Mouse (Mus musculus): Measurements from ENCODE around the gene Usf1. TPM values are rescaled to one million over a fixed set of nuclear protein-coding genes. Genes with fewer than 3 reads are reported as not detected.
A peak's percentile ranks its signal among the peaks of the same experiment; 100 is the strongest.

Gene Usf1
- polyA plus RNA-seq, 1 experiment from 2014 or later, result 127 TPM

DNA sequence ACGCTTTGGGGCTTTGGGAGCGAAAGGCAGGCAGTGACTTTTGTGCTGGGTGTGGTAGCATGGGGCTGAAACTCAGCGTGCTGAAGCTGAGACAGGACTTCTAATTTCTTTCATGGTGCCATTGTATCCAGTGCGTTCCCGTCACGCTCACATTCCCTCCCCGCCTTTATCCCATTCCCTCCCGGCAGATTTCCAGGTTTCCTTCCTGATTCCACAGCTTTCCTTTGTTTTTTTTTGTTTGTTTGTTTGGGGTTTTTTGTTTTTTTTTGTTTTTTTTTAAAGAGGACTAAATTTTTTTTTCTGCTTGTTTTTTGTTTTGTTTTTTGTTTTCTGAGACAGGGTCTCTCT, 31.3 kb downstream of the Usf1 start:
- peaks cover 5% of the 10 kb centered on the region; the same call in 1 of the 2 replicates for H3K36me3 ChIP-seq
- no peak for DNase-seq (ENCODE audit: low spot score)
- peaks cover 42% of the 10 kb centered on the region for H3K4me1 ChIP-seq
- no peaks in the 10 kb centered on the region for H3K9me3 ChIP-seq (replicated peaks)
- 82% methylated on average over 8 of the region's 8 CpGs for WGBS
- peaks cover 26% of the 10 kb centered on the region for H3K27me3 ChIP-seq (ENCODE audit: low read depth, poor library complexity, severe bottlenecking)
- 0 out of 2 replicates have a peak overlapping the region, but pooled peaks have one; percentile 27 for H3K27ac ChIP-seq
- H3K4me3 ChIP-seq, result no peak overlapping the region

DNA sequence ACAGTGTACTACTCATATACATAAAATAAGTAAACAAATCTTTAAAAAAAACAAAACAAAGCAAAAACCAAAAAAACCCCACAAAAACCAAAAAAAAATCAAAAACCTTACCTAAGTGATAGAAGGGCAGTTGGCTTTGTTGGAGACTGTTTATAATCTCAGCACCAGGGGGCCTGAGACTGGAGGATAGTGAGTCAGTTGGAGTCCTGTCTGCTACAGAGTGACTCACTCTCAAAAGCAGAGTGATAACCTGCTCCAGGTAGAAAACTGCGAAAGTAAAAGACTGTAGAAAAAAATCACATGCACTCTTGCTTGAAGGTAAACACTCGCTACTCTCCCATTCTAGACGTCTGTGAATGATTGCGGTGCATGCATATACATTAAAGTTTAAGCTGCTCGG, 33.9 kb downstream of the Usf1 start:
- Histone ChIP-seq H3K27ac (no peak overlapping the region), H3K27me3 (ENCODE audit: low read depth, poor library complexity, severe bottlenecking) (no peaks in the 10 kb centered on the region), H3K4me1 (peaks cover 16% of the 10 kb centered on the region), H3K9me3 (replicated peaks) (no peaks in the 10 kb centered on the region), H3K4me3 (no peak overlapping the region), H3K36me3 (peaks cover 5% of the 10 kb centered on the region; the same call in 1 of the 2 replicates)
- no peak for DNase-seq (ENCODE audit: low spot score)
- 96% methylated on average over 5 of the region's 5 CpGs for WGBS

DNA sequence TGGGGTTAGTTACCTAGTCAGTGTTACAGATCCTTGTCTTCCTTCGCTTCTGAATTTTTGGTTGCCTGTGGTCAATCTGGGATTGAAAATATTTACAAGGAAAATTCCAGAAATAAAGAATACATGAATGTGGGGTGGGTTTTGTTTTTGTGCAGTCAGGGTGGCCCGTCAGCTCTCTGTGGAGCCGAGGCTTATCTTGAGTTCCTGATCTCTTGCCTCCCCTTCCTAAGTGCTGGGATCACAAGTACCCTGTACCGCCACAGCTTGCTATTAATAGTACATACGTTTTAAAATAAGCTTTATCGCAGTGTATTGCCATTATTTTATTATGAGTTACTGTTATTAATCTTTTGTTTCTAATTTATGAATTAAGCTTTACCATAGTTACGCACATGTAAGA, 35.7 kb downstream of the Usf1 start:
- no peaks in the 10 kb centered on the region for H3K9me3 ChIP-seq (replicated peaks)
- H3K36me3 ChIP-seq, result peaks cover 5% of the 10 kb centered on the region; the same call in 1 of the 2 replicates
- no peak overlapping the region for H3K4me3 ChIP-seq
- H3K27me3 ChIP-seq (ENCODE audit: low read depth, poor library complexity, severe bottlenecking), result no peaks in the 10 kb centered on the region
- DNase-seq (ENCODE audit: low spot score), result no peak
- H3K4me1 ChIP-seq, result no peaks in the 10 kb centered on the region
- no peak overlapping the region for H3K27ac ChIP-seq
- WGBS, result 84% methylated on average over 7 of the region's 7 CpGs

DNA sequence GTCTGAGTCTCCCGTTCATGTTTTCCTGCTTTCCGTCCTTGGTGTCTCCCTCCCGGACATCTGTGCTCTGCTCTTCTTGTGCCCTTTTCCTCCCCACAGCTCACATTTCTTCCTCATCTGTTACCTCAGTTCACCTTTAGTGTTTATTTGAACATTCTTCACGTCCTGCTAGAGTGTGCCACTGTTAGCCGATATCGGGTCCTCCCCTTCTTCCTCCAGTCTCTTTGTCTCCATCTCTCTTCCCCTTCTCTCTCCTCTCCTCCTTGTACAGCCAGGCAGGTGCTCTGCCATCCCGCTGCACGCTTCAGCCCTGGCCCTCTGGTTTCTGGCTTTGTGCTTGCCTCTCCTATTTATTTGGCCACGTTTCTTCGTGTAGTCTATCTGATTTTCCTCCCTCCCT, 36.6 kb downstream of the Usf1 start:
- WGBS, result 72% methylated on average over 10 of the region's 10 CpGs
- Histone ChIP-seq H3K4me3 (no peak overlapping the region), H3K4me1 (no peaks in the 10 kb centered on the region), H3K9me3 (replicated peaks) (no peaks in the 10 kb centered on the region), H3K27ac (no peak overlapping the region), H3K27me3 (ENCODE audit: low read depth, poor library complexity, severe bottlenecking) (no peaks in the 10 kb centered on the region), H3K36me3 (peaks cover 5% of the 10 kb centered on the region; the same call in 1 of the 2 replicates)
- DNase-seq (ENCODE audit: low spot score), result no peak

DNA sequence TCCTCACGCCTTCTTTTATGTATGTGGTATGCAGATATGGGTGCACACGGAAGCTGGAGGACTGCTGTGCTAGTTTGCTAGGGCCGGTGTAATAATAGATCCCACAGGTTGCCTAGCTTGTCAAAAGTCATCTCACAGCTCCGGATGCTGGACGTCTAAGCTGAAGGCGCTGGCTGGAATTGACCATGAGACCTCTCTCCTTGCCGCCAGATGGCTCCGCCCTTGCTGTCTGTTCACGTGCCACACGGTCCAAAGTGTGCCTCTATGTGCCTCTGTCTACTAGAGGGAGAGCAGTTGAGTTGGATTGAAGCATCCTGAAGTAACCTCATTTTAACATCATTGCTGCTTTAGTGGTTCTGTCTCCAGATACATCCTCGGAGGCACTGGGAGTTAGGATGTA, 38.9 kb downstream of the Usf1 start:
- Histone ChIP-seq H3K9me3 (replicated peaks) (no peaks in the 10 kb centered on the region), H3K27me3 (ENCODE audit: low read depth, poor library complexity, severe bottlenecking) (no peaks in the 10 kb centered on the region), H3K36me3 (no peaks in the 10 kb centered on the region), H3K4me3 (no peak overlapping the region), H3K4me1 (no peaks in the 10 kb centered on the region), H3K27ac (no peak overlapping the region)
- 89% methylated on average over 11 of the region's 11 CpGs for WGBS
- DNase-seq (ENCODE audit: low spot score), result no peak

DNA sequence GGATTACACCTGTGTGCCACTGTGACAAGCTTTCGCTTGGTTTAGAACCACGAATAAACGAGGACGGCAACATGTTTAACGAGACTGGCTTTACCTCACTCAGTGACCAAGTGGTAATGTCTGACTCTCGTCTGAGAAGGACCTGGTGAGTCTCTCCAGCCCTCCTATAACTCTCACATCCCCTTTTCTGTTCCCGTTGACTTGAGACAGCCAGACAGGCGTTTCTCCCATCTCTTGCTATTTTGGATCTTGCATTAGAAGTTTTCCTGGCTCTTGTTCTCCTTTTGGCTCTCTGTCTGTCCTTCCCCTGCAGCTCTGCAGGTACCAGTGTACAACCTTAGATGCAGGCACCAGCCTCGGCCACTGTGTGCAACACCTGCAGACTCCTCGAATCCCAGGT, 39.9 kb downstream of the Usf1 start:
- no peak for DNase-seq (ENCODE audit: low spot score)
- Histone ChIP-seq H3K27me3 (ENCODE audit: low read depth, poor library complexity, severe bottlenecking) (no peaks in the 10 kb centered on the region), H3K4me1 (no peaks in the 10 kb centered on the region), H3K27ac (no peak overlapping the region), H3K36me3 (no peaks in the 10 kb centered on the region), H3K4me3 (no peak overlapping the region), H3K9me3 (replicated peaks) (no peaks in the 10 kb centered on the region)
- 91% methylated on average over 10 of the region's 10 CpGs for WGBS

DNA sequence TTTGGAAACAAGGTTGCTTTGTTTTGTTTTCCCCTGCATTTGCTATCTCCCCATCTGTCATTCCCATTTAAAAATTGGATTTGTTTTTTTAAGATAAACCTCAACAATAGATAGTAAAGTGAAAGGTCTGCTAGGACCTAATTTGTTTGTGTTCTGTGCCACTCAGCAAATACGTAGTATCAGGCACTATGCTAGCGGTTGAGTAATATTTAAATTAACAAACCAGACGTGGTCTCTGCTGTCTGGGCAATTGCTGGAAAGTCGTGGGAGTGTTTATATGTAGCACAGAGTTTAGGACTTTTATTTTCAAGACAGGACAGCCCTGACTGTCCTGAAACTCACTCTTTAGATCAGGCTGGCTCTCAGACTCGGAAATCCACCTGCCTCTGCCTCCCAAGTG, 41.4 kb downstream of the Usf1 start:
- 78% methylated on average over 5 of the region's 5 CpGs for WGBS

DNA sequence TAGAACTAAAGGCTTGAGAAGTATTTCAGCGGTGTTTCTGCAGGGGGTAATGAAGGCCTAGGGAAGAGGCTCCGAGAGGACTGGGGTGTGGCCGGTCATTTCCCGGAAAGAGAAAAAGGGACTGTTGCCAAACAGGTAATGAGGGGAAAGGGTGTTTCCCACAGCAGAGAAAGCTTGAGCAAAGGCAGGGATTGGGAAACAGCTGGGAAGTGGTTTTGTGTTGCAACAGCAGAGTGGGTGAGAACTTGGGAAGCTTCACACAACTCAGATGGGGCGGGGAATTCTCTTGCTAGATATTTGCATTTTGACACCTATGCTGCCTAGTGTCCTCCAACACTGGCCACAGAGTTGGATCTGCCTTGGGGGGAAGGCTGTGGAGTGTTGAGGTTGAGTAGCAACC, 41.8 kb downstream of the Usf1 start:
- Histone ChIP-seq H3K27me3 (ENCODE audit: low read depth, poor library complexity, severe bottlenecking) (no peaks in the 10 kb centered on the region), H3K27ac (no peak overlapping the region), H3K4me1 (no peaks in the 10 kb centered on the region), H3K9me3 (replicated peaks) (no peaks in the 10 kb centered on the region), H3K4me3 (no peak overlapping the region), H3K36me3 (no peaks in the 10 kb centered on the region)
- no peak for DNase-seq (ENCODE audit: low spot score)
- 84% methylated on average over 5 of the region's 5 CpGs for WGBS

More for the DNA sequence above, 41.4 kb downstream of the Usf1 start:
- no peaks in the 10 kb centered on the region for H3K27me3 ChIP-seq (ENCODE audit: low read depth, poor library complexity, severe bottlenecking)
- no peak overlapping the region for H3K27ac ChIP-seq
- no peak for DNase-seq (ENCODE audit: low spot score)
- H3K4me1 ChIP-seq, result no peaks in the 10 kb centered on the region
- no peaks in the 10 kb centered on the region for H3K36me3 ChIP-seq
- H3K9me3 ChIP-seq (replicated peaks), result no peaks in the 10 kb centered on the region
- no peak overlapping the region for H3K4me3 ChIP-seq

DNA sequence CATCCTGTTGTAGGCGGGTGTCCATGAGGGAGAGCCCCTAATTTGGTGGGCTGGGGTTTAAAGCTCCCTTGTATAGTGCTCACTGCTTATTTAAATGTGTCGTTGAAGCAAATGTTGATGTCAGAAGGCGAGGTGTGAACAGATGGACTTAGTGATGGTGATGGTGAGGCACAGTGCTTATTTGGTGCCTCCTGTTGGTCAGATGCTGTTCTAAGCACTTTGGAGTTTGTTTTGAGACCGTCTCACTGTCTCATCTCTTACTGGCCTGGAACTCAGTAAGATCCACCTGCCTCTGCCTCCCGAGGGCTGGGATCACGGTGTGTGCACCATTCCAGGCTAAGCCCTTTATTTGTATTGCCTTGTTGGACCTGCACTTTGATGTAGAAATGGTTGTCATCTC, 43.8 kb downstream of the Usf1 start:
- no peak for DNase-seq (ENCODE audit: low spot score)
- Histone ChIP-seq H3K4me1 (peaks cover 5% of the 10 kb centered on the region), H3K9me3 (replicated peaks) (no peaks in the 10 kb centered on the region), H3K27me3 (ENCODE audit: low read depth, poor library complexity, severe bottlenecking) (no peaks in the 10 kb centered on the region), H3K27ac (no peak overlapping the region), H3K4me3 (no peak overlapping the region), H3K36me3 (no peaks in the 10 kb centered on the region)
- WGBS, result 80% methylated on average over 6 of the region's 6 CpGs

DNA sequence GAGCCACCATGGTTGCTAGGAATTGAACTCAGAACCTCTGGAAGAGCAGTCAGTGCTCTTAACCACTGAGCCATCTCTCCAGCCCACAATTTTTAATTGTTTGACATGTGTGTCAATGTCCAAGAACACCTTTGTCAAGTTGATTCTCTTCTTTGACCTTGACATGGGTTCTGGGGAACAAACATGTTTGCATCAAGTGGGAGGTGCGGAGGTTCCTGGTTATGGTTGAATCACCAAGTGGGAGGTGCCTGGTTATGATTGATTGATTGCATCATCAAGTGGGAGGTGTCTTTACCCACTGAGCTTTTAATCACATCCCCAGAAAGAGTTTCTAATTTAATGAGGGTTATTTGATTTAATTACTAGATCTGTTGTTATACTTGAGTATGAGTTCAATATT, 46.5 kb downstream of the Usf1 start:
- WGBS, result 93% methylated on average over 1 of the region's 1 CpGs
- Histone ChIP-seq H3K27me3 (ENCODE audit: low read depth, poor library complexity, severe bottlenecking) (no peaks in the 10 kb centered on the region), H3K27ac (no peak overlapping the region), H3K4me1 (peaks cover 8% of the 10 kb centered on the region), H3K4me3 (no peak overlapping the region), H3K9me3 (replicated peaks) (no peaks in the 10 kb centered on the region), H3K36me3 (peaks cover 10% of the 10 kb centered on the region)
- DNase-seq (ENCODE audit: low spot score), result no peak

DNA sequence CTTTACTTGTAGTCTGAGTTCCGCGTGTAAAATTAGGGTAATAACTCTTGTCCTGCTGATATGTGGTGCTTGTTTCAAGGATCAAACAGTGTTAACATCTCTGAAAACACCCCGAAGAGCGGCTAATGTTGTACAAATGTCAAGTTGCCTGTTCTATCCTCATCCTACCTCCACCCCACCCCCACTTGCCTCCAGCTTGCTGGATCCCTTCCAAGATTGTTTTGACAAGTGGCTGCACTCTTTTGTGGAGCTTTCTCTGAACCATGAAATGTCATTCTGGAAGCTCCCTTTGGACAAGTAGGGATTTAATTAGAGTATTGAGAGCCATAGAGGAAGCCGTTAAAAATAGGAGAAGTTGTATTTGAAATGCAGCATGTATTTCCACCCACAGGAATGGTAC, 48.7 kb downstream of the Usf1 start:
- H3K27me3 ChIP-seq (ENCODE audit: low read depth, poor library complexity, severe bottlenecking), result no peaks in the 10 kb centered on the region
- H3K9me3 ChIP-seq (replicated peaks), result no peaks in the 10 kb centered on the region
- H3K4me1 ChIP-seq, result peaks cover 8% of the 10 kb centered on the region
- peaks cover 18% of the 10 kb centered on the region for H3K36me3 ChIP-seq
- DNase-seq (ENCODE audit: low spot score), result no peak
- 60% methylated on average over 5 of the region's 5 CpGs for WGBS
- no peak overlapping the region for H3K4me3 ChIP-seq
- no peak overlapping the region for H3K27ac ChIP-seq

DNA sequence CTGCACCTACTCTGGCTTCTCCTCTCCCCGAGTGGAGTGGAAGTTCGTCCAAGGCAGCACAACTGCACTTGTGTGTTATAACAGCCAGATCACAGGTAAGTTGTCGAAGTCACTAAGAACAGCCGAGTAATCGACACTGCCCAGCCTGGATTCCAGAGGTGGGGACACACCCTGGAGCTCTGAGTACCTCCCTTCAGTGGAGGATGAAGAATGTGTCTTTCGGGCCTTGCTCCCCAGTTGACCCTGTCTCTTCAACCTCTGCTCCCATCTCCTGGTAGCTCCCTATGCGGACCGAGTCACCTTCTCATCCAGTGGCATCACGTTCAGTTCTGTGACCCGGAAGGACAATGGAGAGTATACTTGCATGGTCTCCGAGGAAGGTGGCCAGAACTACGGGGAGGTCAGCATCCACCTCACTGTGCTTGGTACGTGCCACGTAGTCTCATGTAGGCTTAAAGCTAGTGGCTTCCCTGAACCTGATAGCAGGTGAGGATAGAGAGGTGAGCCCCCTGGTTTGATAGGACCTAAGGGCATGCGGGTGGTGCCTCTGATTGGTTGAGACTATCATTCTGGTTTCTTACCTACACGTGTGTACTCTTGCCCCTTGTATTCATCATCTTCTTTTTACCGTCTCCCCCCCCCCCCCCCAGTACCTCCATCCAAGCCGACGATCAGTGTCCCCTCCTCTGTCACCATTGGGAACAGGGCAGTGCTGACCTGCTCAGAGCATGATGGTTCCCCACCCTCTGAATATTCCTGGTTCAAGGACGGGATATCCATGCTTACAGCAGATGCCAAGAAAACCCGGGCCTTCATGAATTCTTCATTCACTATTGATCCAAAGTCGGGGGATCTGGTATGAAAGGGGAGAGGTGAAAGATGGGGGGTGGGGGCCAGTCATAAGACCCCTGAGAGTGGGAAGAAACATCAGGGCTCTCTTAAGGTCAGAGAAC, 49.7 kb downstream of the Usf1 start:
- H3K27ac ChIP-seq, result no peak overlapping the region
- no peaks in the 10 kb centered on the region for H3K27me3 ChIP-seq (ENCODE audit: low read depth, poor library complexity, severe bottlenecking)
- peaks cover 8% of the 10 kb centered on the region for H3K4me1 ChIP-seq
- WGBS, result 94% methylated on average over 22 of the region's 22 CpGs
- H3K36me3 ChIP-seq, result peaks cover 18% of the 10 kb centered on the region
- H3K9me3 ChIP-seq (replicated peaks), result no peaks in the 10 kb centered on the region
- DNase-seq (ENCODE audit: low spot score), result no peak
- H3K4me3 ChIP-seq, result no peak overlapping the region

DNA sequence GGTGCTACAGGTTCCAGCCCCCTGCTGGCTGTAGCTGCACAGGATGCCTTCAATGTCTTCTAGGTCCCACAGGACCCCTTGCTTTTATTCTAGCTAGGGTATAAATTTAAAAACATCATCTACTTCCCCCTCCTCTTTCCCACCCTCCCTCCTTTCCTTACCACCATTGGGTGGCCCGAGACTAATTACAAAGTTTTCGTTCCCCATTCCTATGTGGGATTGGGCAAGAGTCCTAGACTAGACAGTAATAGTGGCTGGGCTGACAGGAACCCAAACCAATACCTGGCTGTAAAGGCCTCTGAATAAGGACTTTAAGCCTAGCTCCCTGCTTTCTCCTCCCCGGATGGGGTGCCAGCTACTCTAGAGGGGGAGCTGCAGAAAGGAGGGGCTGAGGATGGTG, 52.0 kb downstream of the Usf1 start:
- Histone ChIP-seq H3K27ac (no peak overlapping the region), H3K36me3 (peaks cover 18% of the 10 kb centered on the region), H3K4me3 (no peak overlapping the region), H3K4me1 (peaks cover 8% of the 10 kb centered on the region), H3K9me3 (replicated peaks) (no peaks in the 10 kb centered on the region), H3K27me3 (ENCODE audit: low read depth, poor library complexity, severe bottlenecking) (no peaks in the 10 kb centered on the region)
- 94% methylated on average over 3 of the region's 3 CpGs for WGBS
- DNase-seq (ENCODE audit: low spot score), result no peak

Measured in limb, embryonic 10.5 days (tissue).